Mouse (Mus musculus) liver, postnatal 0 days (tissue): ENCODE measurements at regions not wholly inside any gene's neighbourhood (a gene's known extent, or its start where the extent isn't known, plus 50 kb on each side); places are given as distances from the start of the nearest gene placed in this dataset.

Experiments used
- CTCF ChIP-seq: sonication (generic); IDR thresholded peaks from 2 replicates; pipeline ENCODE4 v1.5.1; 2016; ENCODE audit warnings: antibody characterized with exemption, low read depth
- EP300 ChIP-seq: IDR thresholded peaks from 2 replicates; pipeline ENCODE4 v1.6.1; 2016; ENCODE audit warnings: antibody characterized with exemption, low read depth, mild to moderate bottlenecking

- TF ChIP-seq CTCF (no peak), EP300 (no peak)
These were observed 140.5 kb upstream of the Rgmb start for GRCm38 (mm10) chr17:15971351-15971685.
